Mouse (Mus musculus): ENCODE data around the gene Slc25a44.
A peak's percentile ranks its signal among the peaks of the same experiment; 100 is the strongest.
"Not testable (repeated sequence)": the region's sequence is repeated elsewhere in the genome, so short reads cannot be mapped to it uniquely, and the experiment has no call there.

The Slc25a44 gene

DNA sequence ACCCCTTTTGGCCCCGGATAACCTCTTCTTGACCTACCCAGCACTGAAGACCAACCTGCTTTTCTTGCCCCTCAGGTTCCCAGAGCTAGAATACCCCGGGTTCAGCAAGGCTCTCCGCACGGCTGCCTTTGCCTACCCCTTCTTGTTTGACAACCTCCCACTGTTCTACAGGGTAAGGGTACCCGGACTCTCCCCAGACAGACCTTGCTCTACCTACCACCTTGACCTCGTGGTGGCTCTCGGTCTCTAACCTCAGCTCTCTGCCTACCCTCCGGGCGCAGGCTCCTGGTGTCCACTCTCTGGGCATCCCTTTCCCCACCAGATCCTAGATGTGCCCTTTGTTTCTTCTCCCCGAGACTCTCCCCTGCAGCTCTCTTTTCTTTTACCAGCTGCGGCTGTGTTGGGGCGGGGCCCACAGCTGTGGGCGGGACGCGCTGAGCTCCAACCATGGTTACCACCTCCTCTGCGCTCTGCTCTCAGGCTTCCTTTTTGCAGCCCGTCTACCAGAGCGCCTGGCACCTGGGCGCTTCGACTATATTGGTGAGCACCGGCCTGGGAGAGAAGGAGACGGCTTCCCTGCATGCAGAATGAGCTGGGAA, 58.0 kb downstream of the Slc25a44 start:
- peaks cover 34% of the 10 kb centered on the region for H3K9me3 ChIP-seq (ENCODE audit: low read length)
- H3K36me3 ChIP-seq (ENCODE audit: insufficient read depth, low read length), result peaks cover 18% of the 10 kb centered on the region
- H3K4me3 ChIP-seq (replicated peaks; ENCODE audit: low read length), result not testable (repeated sequence)
- peaks cover 19% of the 10 kb centered on the region for H3K27me3 ChIP-seq (ENCODE audit: insufficient read depth, low read length)
- peaks cover 38% of the 10 kb centered on the region for H3K4me1 ChIP-seq (replicated peaks; ENCODE audit: low read depth, low read length)

DNA sequence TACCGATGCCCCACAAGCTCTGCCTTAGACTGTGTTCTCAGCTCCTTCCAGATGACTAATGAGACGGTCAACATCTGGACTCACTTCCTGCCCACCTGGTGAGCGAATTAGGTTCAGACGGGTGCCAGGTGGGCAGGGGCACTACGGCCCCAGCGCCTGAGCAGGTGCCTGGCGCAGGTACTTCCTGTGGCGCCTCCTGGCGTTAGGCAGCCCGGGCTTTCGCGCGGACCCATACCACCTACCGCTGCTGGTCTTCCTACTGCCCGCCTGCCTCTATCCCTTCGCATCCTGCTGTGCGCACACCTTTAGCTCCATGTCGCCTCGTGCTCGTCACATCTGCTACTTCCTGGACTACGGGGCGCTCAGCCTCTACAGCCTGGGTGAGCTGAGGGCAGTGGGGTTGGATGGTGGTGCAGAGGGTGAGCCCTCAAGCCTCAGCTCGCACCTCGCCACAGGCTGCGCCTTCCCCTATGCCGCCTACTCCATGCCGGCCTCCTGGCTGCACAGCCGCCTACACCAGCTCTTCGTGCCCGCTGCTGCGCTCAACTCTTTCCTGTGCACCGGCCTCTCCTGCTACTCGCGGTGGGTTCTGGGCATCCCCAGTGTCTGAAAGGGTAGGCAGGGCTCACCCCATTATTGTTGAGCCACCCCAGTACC, 59.1 kb downstream of the Slc25a44 start:
- H3K4me1 ChIP-seq (replicated peaks; ENCODE audit: low read depth, low read length), result peaks cover 48% of the 10 kb centered on the region
- peak overlapping the region; percentile 71 for H3K4me3 ChIP-seq (replicated peaks; ENCODE audit: low read length)
- peaks cover 29% of the 10 kb centered on the region for H3K36me3 ChIP-seq (ENCODE audit: insufficient read depth, low read length)
- peaks cover 23% of the 10 kb centered on the region for H3K9me3 ChIP-seq (ENCODE audit: low read length)
- TF ChIP-seq NANOG (IDR thresholded peaks at IDR 0.05; ENCODE audit: borderline replicate concordance, low read length) (no peak), CTCF (conservative IDR thresholded peaks at IDR 0.05; ENCODE audit: low read length) (0 out of 2 replicates have a peak, but pooled peaks have one; percentile 2)
- peaks cover 19% of the 10 kb centered on the region for H3K27me3 ChIP-seq (ENCODE audit: insufficient read depth, low read length)

DNA sequence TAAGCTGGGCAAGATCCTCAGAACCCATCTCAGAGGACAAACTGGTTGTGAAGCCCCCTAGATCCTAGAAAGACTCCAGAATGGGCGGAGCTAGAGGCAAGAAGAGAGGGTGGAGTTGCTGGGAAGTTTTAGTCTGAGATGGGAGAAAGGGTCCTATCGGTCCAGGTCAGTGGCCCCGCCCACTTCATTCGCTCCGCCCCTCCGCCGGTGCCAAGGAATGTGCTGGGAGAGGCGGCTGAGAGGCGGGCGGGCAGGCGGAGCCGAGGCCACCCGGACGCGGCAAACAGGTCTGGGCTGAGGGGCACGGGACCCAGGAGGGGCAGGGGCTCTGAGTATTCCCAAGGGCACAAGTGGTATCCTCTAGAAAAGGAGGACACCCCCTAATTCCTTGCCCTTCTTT, 60.6 kb downstream of the Slc25a44 start, which contains the start of gene Paqr6:
Paqr6 (plus strand) TSS at position 248 of the 400 bp plus-strand sequence.
- Histone ChIP-seq H3K4me3 (replicated peaks; ENCODE audit: low read length) (peak within 1 kb of the TSS; percentile 71), H3K27me3 (ENCODE audit: insufficient read depth, low read length) (peaks cover 19% of the 10 kb centered on the region), H3K36me3 (ENCODE audit: insufficient read depth, low read length) (peaks cover 44% of the 10 kb centered on the region), H3K4me1 (replicated peaks; ENCODE audit: low read depth, low read length) (peaks cover 63% of the 10 kb centered on the region), H3K9me3 (ENCODE audit: low read length) (peaks cover 8% of the 10 kb centered on the region)
- no peak for TF ChIP-seq POU5F1 (IDR thresholded peaks at IDR 0.05; ENCODE audit: borderline replicate concordance, low read length)
- no peak for TF ChIP-seq CTCF (conservative IDR thresholded peaks at IDR 0.05; ENCODE audit: low read length)
- no peak for TF ChIP-seq NANOG (IDR thresholded peaks at IDR 0.05; ENCODE audit: borderline replicate concordance, low read length)

- peaks cover 50% of the 10 kb centered on the region for H3K36me3 ChIP-seq (ENCODE audit: insufficient read depth, low read length)
- peaks cover 2% of the 10 kb centered on the region for H3K9me3 ChIP-seq (ENCODE audit: low read length)
- H3K4me3 ChIP-seq (replicated peaks; ENCODE audit: low read length), result peak overlapping the region; percentile 63; the same call in 1 of the 2 replicates
- TF ChIP-seq POU5F1 (IDR thresholded peaks at IDR 0.05; ENCODE audit: borderline replicate concordance, low read length) (no peak), CTCF (conservative IDR thresholded peaks at IDR 0.05; ENCODE audit: low read length) (no peak), NANOG (IDR thresholded peaks at IDR 0.05; ENCODE audit: borderline replicate concordance, low read length) (no peak)
- H3K27me3 ChIP-seq (ENCODE audit: insufficient read depth, low read length), result peaks cover 19% of the 10 kb centered on the region
- H3K4me1 ChIP-seq (replicated peaks; ENCODE audit: low read depth, low read length), result peaks cover 69% of the 10 kb centered on the region
These were observed 61.2 kb downstream of the Slc25a44 start for GRCm38 (mm10) chr3:88363700-88364099.

- Histone ChIP-seq H3K36me3 (ENCODE audit: insufficient read depth, low read length) (peaks cover 70% of the 10 kb centered on the region), H3K9me3 (ENCODE audit: low read length) (no peaks in the 10 kb centered on the region), H3K27me3 (ENCODE audit: insufficient read depth, low read length) (peaks cover 19% of the 10 kb centered on the region), H3K4me3 (replicated peaks; ENCODE audit: low read length) (no peak overlapping the region), H3K4me1 (replicated peaks; ENCODE audit: low read depth, low read length) (peaks cover 83% of the 10 kb centered on the region)
- no peak for TF ChIP-seq POU5F1 (IDR thresholded peaks at IDR 0.05; ENCODE audit: borderline replicate concordance, low read length)
- no peak for TF ChIP-seq NANOG (IDR thresholded peaks at IDR 0.05; ENCODE audit: borderline replicate concordance, low read length)
- TF ChIP-seq CTCF (conservative IDR thresholded peaks at IDR 0.05; ENCODE audit: low read length), result no peak
These were observed 63.2 kb downstream of the Slc25a44 start for GRCm38 (mm10) chr3:88361612-88362313.

DNA sequence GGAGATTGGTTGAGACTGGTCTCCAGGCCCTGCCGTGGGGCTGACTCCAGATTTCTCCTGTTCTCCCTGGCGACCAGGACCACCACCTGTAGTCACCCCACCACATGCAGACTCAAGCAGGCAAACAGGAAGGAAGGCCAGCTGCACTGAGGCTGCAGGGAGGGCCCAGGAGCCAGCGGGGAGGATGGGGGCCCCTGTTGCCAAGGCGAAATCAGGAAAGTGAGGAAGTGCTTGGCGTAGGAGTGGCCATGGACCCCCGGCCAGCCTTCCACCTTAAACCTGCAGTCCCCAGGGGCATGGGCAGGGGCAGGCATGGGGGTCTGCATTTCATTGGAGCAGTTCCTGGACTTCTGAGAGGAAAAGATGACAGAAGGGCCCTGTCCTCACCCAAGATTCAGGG, 63.8 kb downstream of the Slc25a44 start:
- Histone ChIP-seq H3K4me3 (replicated peaks; ENCODE audit: low read length) (no peak overlapping the region), H3K36me3 (ENCODE audit: insufficient read depth, low read length) (peaks cover 77% of the 10 kb centered on the region), H3K4me1 (replicated peaks; ENCODE audit: low read depth, low read length) (peaks cover 83% of the 10 kb centered on the region), H3K27me3 (ENCODE audit: insufficient read depth, low read length) (peaks cover 17% of the 10 kb centered on the region), H3K9me3 (ENCODE audit: low read length) (no peaks in the 10 kb centered on the region)
- TF ChIP-seq NANOG (IDR thresholded peaks at IDR 0.05; ENCODE audit: borderline replicate concordance, low read length) (no peak), POU5F1 (IDR thresholded peaks at IDR 0.05; ENCODE audit: borderline replicate concordance, low read length) (no peak), CTCF (conservative IDR thresholded peaks at IDR 0.05; ENCODE audit: low read length) (no peak)

Measured in E14TG2a.4 (cell line).